Mouse (Mus musculus): ENCODE measurements at regions not wholly inside any gene's neighbourhood (a gene's known extent, or its start where the extent isn't known, plus 50 kb on each side); places are given as distances from the start of the nearest gene placed in this dataset.

DNA sequence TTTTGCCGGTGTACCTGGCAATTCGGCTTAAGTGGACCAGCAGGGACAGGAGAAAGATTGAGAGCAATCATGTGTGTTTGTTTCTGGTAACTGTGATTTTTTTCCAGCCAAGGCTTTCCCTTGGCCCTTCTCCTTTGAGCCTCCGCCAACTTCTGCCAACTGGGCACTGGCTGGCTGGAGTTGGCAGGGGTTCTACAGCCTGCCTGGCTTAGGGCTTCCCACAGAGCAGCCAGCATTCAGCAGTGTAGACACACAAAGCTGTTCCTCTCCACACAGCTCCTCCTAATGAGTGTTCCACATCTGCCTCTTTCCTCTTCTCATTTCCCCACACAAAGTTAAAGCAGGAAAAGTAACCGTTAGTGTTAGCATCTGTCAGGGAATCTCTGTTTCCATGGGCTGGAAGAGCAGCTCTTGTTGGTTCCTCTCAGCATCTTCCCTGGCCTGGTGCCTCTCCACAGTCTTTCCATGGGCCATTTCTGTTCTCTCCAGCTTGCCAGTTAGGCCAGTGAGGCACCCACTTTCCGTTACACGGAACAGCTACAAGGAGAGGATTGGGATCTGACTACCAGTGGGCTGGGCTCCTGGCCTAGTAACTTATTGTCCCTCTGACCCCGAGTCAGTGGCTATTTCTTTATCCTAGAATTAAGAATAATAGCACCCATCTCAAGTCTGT lies 68.0 kb upstream of the Rbm24 start:
- peak; percentile 72 for DNase-seq

DNA sequence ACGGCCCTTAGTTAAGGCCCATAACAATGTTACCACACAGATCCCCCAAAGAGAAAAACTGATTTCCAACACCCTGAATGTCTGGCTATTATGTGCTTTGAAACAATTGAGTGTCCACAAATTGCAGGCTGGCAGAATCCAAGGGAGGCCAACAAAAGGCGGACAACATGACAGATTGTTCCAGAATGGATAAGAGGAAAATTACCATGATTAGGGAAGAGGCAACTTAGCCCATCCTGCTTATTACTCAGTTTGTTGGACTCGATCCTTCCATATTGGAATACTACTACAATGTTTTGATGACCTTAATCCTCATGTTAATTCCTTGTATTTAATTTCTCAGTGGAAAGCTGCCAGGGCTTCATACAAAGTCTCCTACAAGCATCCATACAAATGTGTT lies 62.9 kb upstream of the Rbm24 start:
- DNase-seq = no peak

DNA sequence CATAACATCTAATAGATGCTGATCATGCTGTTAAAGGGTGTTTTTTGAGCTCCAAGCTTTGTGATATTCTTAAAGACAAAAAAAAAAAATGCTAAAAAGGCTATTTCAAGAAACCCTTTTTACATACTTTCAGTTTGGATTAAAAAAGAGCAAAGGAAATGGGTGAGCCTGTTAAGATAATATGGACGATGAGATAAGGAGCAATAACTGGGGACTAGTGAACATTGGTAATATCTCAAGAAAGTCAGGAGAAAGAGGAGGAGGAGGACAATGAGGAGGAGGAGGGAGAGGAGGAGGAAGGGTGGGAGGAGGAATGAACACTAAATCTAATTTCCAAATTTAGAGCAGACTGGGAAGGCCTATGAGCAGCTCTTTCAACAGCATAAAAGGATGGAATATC lies 62.3 kb upstream of the Rbm24 start:
- no peak for DNase-seq

DNA sequence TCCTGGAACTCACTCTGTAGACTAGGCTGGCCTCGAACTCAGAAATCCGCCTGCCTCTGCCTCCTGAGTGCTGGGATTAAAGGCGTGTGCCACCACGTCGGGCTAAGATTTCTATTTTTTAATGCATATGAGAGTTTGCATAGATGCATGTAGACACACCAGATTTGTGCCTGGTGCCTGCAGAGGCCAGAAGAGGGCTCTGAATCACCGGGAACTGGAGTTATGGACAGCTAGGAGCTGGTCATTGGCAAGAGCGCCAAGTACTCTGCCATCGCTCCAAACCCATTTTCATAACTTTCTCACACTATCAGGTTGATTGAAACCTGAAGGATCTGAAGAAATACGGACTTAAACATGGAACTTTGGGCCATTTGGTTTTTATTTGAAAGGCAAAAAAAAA lies 61.2 kb upstream of the Rbm24 start:
- no peak for DNase-seq

DNA sequence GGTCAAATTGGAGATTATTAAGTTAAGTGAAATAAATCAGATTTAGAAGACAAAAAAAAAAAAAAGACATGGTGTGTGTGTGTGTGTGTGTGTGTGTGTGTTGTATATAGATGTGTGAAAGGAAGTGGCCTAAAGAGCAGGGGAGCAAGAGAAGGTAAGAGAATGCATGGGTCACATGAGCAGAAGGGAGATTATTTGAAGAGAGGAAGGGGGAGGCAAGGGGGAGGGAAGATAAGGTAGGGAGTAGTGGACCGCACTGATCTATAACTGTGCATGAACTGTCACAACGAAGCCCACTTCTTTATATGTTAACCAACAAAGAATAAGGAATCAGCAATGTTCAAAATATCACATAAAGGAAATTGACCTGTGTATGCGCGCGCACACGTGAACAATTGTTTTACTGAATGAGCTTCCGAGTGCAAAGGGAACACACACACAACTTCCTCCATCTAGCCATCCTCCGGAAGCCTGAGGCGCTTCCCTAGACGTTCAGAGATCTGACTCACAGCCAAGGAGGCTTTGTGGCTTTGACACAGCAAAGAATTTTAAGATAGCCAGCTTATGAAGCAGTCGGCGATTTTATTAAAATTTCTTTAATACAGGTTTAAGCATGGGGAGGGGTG lies 57.6 kb upstream of the Rbm24 start:
- no peak for DNase-seq

DNA sequence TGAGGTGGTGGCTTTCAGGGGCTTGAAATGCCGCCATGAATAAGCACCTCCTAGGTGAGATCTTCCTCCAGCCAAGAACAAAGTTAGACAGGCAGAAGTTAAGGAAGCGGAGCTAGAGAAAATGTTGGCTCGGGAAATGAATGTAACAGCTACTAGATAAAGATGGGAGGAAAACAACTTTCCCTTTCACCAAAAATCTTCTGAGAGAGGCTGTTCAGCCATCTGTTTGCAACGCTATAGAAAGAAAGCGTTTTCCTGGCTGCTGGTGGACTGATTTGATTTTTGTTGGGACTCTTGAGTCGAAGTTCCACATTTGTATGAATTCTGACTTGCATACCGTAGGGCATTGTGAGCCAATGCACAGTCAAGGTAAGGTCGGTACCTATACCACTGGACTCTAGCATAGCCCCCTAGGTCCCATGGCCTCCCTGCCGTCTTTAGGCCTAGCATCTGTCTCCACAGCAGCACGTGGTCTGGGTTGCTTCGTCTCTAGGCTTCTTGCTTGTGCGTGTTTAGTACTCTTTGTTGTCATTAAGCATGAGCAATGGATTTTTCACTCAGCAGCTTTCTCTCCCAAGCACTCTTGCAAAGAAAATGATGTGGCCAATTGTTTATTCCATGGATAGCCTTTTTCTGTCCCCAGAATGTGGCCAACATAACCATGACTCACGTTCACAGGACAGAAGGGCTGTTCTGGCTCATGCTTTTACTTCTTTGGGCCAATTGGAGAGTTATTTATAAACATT lies 54.6 kb upstream of the Rbm24 start:
- no peak for DNase-seq

DNA sequence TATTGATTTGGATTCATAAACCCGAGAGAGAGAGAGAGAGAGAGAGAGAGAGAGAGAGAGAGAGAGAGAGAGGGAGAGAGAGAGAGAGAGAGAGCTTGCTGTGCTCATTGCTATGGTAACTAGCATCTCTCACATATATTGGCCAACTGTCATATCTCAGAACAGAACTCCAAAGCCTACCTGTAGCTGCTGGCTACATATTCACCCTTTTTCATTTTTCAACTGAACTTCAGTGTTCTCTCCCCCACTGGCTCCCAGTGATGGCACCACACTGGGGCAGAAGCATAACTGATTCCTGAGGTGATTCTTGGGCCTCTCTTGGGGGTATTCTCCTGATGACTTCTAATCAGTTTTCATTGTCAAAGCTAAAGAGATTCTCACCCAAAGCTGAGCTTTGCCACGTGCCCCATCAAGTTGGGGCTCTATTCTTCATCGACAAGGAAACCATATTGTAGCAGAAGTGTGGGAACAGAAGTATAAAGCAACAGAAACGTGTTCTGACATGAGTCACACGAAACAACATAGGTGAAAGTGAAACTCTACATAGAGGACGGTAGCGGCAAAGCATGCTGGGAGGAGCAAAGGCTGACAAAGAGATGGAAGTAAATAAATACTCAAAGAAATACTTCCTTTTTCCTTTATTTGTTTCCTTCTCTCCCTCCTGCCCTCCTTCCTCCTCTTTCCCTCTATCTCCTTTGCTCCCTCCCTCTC lies 53.9 kb upstream of the Rbm24 start:
- DNase-seq = no peak

DNA sequence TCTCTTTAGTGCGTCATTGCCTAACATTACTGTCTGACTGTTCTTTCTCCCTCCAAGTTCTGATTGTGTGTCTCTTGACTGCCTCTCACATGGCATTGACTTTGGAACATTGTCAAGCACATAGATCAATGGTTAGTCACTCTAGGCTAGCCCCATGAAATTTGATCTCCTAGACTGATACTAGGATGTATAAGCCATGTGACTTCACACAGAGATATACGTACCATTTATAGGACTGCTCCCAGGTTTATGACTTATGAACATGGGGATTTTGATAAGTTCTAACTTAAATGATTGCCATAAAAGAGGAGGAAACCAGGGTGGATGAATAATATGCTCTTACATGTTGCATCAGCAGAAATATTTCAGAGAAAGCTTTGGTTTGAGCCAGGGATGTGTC lies 52.9 kb upstream of the Rbm24 start:
- DNase-seq = no peak

Data from adrenal gland, postnatal 25 days (tissue).